Mouse (Mus musculus): ENCODE measurements around the gene Traf4. TPM values are rescaled to one million over a fixed set of nuclear protein-coding genes. Genes with fewer than 3 reads are reported as not detected.

Gene Traf4
- polyA plus RNA-seq, 1 experiment from 2014 or later: 57.5 TPM

Small RNA genes lying within 50 kb of the gene (microRNA-seq; reads per million reads assigned to microRNA genes)
- gene Mir7653 (ENCODE audit: borderline number of aligned reads): not detected

Other genes with a start within 250 kb of the Traf4 start
- 0.26 TPM in 2 replicates for gene Sez6, start 234.8 kb downstream of the Traf4 start, polyA plus RNA-seq (2015; fragmentation: Nextera tagmentation; extraction: Ambion mirVana)
- 15.1 and 18.4 TPM in 2 replicates for gene Phf12, start 182.8 kb downstream of the Traf4 start, polyA plus RNA-seq (2015; fragmentation: Nextera tagmentation; extraction: Ambion mirVana)
- gene Dhrs13, start 133.3 kb downstream of the Traf4 start, polyA plus RNA-seq (2015; fragmentation: Nextera tagmentation; extraction: Ambion mirVana): 10.2 TPM in 2 replicates
- gene Flot2, start 127.7 kb downstream of the Traf4 start, polyA plus RNA-seq (2015; fragmentation: Nextera tagmentation; extraction: Ambion mirVana): 50.3 and 55.3 TPM in 2 replicates
- 22.4 and 24.5 TPM in 2 replicates for gene Eral1, start 85.2 kb downstream of the Traf4 start, polyA plus RNA-seq (2015; fragmentation: Nextera tagmentation; extraction: Ambion mirVana)
- gene Fam222b, start 70.9 kb downstream of the Traf4 start, polyA plus RNA-seq (2015; fragmentation: Nextera tagmentation; extraction: Ambion mirVana): 6.1 and 6.6 TPM in 2 replicates
- 14.1 and 14.5 TPM in 2 replicates for gene Nek8, start 11.1 kb upstream of the Traf4 start, polyA plus RNA-seq (2015; fragmentation: Nextera tagmentation; extraction: Ambion mirVana)
- gene Tlcd1, start 11.1 kb upstream of the Traf4 start, polyA plus RNA-seq (2015; fragmentation: Nextera tagmentation; extraction: Ambion mirVana): 12.2 and 13.5 TPM in 2 replicates
- gene Rpl23a, start 18.0 kb upstream of the Traf4 start, polyA plus RNA-seq (2015; fragmentation: Nextera tagmentation; extraction: Ambion mirVana): 1,919 and 1,995 TPM in 2 replicates
- 26.4 and 29.6 TPM in 2 replicates for gene Rab34, start 22.8 kb upstream of the Traf4 start, polyA plus RNA-seq (2015; fragmentation: Nextera tagmentation; extraction: Ambion mirVana)
- gene Proca1, start 27.8 kb upstream of the Traf4 start, polyA plus RNA-seq (2015; fragmentation: Nextera tagmentation; extraction: Ambion mirVana): 0.49 and 0.84 TPM in 2 replicates
- 74.6 and 74.7 TPM in 2 replicates for gene Sdf2, start 80.2 kb upstream of the Traf4 start, polyA plus RNA-seq (2015; fragmentation: Nextera tagmentation; extraction: Ambion mirVana)
- 16.4 and 16.6 TPM in 2 replicates for gene Supt6, start 80.4 kb upstream of the Traf4 start, polyA plus RNA-seq (2015; fragmentation: Nextera tagmentation; extraction: Ambion mirVana)
- gene 2610507B11Rik, start 96.2 kb upstream of the Traf4 start, polyA plus RNA-seq (2015; fragmentation: Nextera tagmentation; extraction: Ambion mirVana): 88.6 and 107 TPM in 2 replicates
- 0.21 and 0.29 TPM in 2 replicates for gene BC030499, start 125.3 kb upstream of the Traf4 start, polyA plus RNA-seq (2015; fragmentation: Nextera tagmentation; extraction: Ambion mirVana)
- gene Spag5, start 135.9 kb upstream of the Traf4 start, polyA plus RNA-seq (2015; fragmentation: Nextera tagmentation; extraction: Ambion mirVana): 28.0 and 31.5 TPM in 2 replicates
- 2.3 TPM in 2 replicates for gene Aldoc, start 157.4 kb upstream of the Traf4 start, polyA plus RNA-seq (2015; fragmentation: Nextera tagmentation; extraction: Ambion mirVana)
- 43.9 and 47.9 TPM in 2 replicates for gene Pigs, start 162.8 kb upstream of the Traf4 start, polyA plus RNA-seq (2015; fragmentation: Nextera tagmentation; extraction: Ambion mirVana)
- 36.8 and 39.5 TPM in 2 replicates for gene Unc119, start 177.9 kb upstream of the Traf4 start, polyA plus RNA-seq (2015; fragmentation: Nextera tagmentation; extraction: Ambion mirVana)
- 22.4 and 33.0 TPM in 2 replicates for gene Foxn1, start 221.0 kb upstream of the Traf4 start, polyA plus RNA-seq (2015; fragmentation: Nextera tagmentation; extraction: Ambion mirVana)